Mouse (Mus musculus): ENCODE data around the gene Actr1a.

The Actr1a gene

GRCm38 (mm10) chr19:46349550-46349949, 46.0 kb downstream of the Actr1a start:
- no peak for DNase-seq (ENCODE audit: low read depth)

- no peak for DNase-seq (ENCODE audit: low read depth)
Observed at GRCm38 (mm10) chr19:46348761-46349458, 46.6 kb downstream of the Actr1a start.

DNA sequence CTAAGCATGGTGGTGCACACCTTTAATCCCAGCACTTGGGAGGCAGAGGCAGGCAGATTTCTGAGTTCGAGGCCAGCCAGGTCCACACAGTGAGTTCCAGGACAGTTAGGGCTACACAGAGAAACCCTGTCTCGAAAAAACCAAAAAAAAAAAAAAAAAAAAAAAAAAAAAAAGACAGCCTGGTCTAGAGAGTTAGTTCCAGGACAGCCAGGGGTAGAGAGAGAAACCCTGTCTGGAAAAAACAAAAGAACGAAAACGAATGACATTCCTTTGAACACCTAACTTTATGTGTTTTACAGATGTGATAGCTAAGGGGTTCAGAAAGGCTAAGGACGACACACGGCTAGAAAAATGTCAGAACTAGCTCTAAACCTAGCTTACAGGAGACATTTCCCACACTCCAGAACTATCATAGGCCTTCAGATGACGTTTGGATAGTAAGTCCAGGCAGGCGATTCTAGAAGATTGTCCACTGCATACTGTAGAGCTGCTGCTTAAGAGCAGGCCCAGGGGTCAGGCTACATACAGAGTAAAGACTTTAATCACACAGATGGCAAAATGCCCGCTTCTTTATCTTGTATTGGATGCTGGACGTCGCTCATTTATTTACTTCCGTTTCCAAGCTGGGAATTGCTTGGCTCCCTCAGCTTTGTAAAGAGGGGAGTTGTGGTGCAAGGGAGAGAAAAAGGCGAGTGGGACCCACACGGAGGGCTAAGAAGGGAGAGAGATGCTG, 47.4 kb downstream of the Actr1a start:
- DNase-seq (ENCODE audit: low read depth): no peak

DNA sequence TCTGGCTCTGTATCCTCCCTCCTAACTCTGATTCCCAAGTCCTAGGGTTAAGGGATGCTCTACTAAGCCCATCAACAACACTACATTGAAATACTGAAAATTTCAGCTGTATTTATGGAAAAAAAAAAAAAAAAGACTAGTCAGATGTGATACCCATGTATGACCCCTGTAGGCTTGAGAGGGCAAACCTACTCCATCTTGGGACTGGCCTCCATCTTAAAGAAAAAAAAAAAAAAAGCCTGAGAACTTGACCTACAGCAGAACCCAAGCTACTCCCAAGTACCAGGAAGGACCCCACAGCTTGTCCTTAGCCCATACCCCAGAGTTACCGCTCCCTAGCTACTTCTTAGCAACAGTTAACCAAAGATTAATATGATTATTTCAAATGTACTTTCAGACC, 48.4 kb downstream of the Actr1a start:
- DNase-seq (ENCODE audit: low read depth): no peak

DNA sequence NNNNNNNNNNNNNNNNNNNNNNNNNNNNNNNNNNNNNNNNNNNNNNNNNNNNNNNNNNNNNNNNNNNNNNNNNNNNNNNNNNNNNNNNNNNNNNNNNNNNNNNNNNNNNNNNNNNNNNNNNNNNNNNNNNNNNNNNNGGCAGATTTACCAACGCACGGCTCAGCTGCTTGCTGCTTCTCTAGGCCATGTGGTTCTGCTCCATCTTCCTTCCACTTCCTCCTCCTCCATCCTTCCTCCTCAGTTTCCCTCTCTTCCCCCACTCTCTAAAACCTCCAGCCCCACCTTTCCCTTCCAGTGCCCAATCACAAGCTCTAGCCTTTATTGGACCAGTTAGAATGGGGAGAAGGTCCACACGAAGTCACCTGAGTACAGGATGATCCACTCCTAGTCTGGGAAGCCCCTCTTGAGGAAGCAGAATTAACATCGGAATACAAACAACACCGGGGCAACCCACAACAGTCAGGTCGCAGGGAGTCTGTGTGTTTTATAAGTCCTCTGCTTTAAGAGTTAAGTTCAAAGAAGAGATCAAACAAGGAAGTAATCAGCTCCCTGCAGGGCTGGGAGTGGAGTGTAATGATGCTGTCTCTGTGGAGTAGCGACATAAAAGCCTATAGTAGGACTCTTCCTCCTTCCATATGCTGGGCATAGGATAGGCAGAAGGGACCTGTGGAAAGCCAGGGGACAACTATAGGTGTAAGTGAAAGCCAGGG, 50.7 kb downstream of the Actr1a start:
- no peak for DNase-seq (ENCODE audit: low read depth)

GRCm38 (mm10) chr19:46339287-46339971, 56.1 kb downstream of the Actr1a start:
- DNase-seq (ENCODE audit: low read depth): no peak

DNA sequence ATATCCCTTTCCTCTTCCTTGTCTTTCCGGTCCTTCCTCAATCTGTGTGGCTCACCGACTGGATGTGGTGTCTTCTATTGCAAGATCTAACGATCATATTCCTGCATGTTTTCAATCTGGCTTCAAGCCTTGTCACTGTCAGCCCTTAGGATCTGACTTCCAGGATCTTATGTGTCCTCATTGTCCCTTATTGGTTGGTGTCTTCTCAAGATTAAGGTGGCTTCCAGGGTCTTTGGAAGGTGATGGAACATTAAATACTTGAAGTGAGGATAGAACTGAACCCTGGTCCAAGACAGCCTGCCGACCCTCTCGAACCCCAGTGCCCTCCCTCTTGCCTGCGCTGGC, 56.6 kb downstream of the Actr1a start:
- no peak for DNase-seq (ENCODE audit: low read depth)

GRCm38 (mm10) chr19:46338331-46338936, 57.1 kb downstream of the Actr1a start, which contains the start of gene Cuedc2:
Gene Cuedc2 (minus strand): TSS chr19:46338702.
- DNase-seq (ENCODE audit: low read depth): peak; percentile 99

- no peak for DNase-seq (ENCODE audit: low read depth)
Observed at GRCm38 (mm10) chr19:46337719-46338330, 57.7 kb downstream of the Actr1a start.

- no peak for DNase-seq (ENCODE audit: low read depth)
Observed at GRCm38 (mm10) chr19:46333906-46334305, 61.6 kb downstream of the Actr1a start.

- no peak for DNase-seq (ENCODE audit: low read depth)
Observed at GRCm38 (mm10) chr19:46332721-46333339, 62.7 kb downstream of the Actr1a start.

GRCm38 (mm10) chr19:46331936-46332335, 63.6 kb downstream of the Actr1a start:
- no peak for DNase-seq (ENCODE audit: low read depth)

DNA sequence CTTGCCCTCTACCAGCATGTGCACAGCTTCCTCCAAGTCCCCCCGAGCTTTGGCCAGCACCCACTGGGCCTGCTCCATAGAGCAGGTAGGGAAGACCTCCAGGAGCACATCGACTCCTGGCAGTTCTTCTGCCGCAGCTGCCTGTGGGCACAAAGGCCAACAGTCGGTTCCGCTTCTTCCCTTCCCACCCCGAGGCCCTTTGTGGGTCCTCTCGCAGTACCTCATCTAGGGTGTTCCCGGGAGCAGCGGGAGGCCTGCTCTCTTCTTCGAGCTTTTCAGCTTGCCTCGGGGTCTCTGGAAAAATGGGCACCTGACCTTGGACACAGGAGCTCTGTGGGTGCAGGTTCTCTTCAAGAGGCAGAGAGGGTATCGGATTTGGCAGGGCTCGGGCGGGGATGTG, 64.2 kb downstream of the Actr1a start:
- no peak for DNase-seq (ENCODE audit: low read depth)

GRCm38 (mm10) chr19:46330696-46331095, 64.9 kb downstream of the Actr1a start:
- no peak for DNase-seq (ENCODE audit: low read depth)

- no peak for DNase-seq (ENCODE audit: low read depth)
Observed at GRCm38 (mm10) chr19:46329951-46330350, 65.6 kb downstream of the Actr1a start.

DNA sequence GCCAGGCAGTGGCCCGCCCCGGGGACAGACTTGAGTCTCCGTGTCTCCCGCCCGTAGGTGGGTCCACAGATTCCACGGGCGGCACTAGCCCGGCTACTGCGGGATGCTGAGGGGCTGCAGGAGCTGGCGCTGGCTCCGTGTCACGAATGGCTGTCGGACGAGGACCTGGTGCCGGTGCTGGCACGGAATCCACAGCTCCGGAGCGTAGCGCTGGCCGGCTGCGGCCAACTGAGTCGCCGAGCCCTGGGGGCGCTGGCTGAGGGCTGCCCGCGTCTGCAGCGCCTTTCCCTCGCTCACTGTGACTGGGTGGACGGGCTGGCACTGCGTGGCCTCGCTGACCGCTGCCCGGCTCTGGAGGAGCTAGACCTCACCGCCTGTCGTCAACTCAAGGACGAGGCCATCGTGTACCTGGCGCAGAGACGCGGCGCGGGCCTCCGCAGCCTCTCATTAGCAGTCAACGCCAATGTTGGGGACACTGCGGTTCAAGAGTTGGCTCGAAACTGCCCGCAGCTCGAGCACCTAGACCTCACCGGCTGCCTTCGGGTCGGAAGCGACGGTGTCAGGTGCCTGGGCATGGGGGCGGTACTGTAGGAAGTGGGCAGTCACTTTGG, 66.4 kb downstream of the Actr1a start:
- DNase-seq (ENCODE audit: low read depth): no peak

GRCm38 (mm10) chr19:46328081-46329030, 67.2 kb downstream of the Actr1a start, which contains the start of gene Fbxl15:
Gene Fbxl15 (plus strand): TSS chr19:46328184.
- DNase-seq (ENCODE audit: low read depth): peak; percentile 92

DNA sequence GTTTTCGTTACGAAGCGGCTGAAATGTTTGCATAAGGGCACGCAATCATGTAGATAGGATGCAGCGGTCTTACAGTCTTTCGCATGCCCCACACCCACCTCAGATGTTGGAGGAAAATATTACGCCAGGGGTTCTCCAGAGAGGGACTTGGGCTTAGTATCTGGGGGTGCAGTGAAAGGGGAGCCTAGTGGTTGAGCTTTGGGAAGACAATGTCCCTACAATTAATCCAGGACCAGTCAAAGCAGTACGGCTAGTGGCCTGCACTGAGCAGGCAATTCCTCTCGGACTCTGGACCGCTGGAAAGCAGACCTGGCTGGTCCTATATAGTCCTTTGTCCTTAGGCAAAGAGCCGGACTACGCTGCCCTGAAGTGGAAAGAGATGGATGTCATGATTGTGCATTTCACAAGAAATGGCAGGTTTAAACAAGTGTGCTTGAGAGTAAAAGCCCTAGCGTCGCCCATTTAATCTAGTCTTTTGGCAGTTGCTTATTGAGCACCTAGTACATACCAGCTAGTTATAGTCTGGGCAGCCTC, 68.0 kb downstream of the Actr1a start:
- no peak for DNase-seq (ENCODE audit: low read depth)

All from c-Kit-positive CD71-negative TER-119-negative erythroid progenitor cells, embryonic 14.5 days (primary cell).